Mouse (Mus musculus) forebrain, embryonic 14.5 days (tissue): ENCODE measurements around the gene Amhr2. TPM values are rescaled to one million over a fixed set of nuclear protein-coding genes. Genes with fewer than 3 reads are reported as not detected.

Source experiments
- ATAC-seq: fragments of 200-750 bp; cut with Nextera tagmentation; 2 replicates; pipeline ENCODE4 v1.8.0; 2017; ENCODE audit warnings: mild to moderate bottlenecking, moderate library complexity
- DNase-seq: peaks from one replicate; pipeline ENCODE4 v3.0.0-alpha.2; 2015; ENCODE audit warnings: low spot score
- H3K27ac ChIP-seq: fragments of 300-500 bp; sonication (generic); 2 replicates; pipeline ENCODE4 v1.5.1; 2014; ENCODE audit warnings: low read depth, mild to moderate bottlenecking, control low read depth, low read length, moderate library complexity
- H3K27me3 ChIP-seq: fragments of 300-500 bp; sonication (generic); replicated peaks from 2 replicates; pipeline ENCODE4 v1.6.1; 2014; ENCODE audit warnings: low read length, control low read depth, mixed read lengths; ENCODE audit not compliant: control insufficient read depth, insufficient read depth
- H3K36me3 ChIP-seq: fragments of 300-500 bp; sonication (generic); 2 replicates; pipeline ENCODE4 v1.6.1; 2014; ENCODE audit warnings: low read length, control low read depth; ENCODE audit not compliant: control insufficient read depth, insufficient read depth
- H3K4me1 ChIP-seq: fragments of 300-500 bp; sonication (generic); 2 replicates; pipeline ENCODE4 v1.6.1; 2014; ENCODE audit warnings: antibody characterized with exemption, low read length, control low read depth; ENCODE audit not compliant: control insufficient read depth, insufficient read depth
- H3K4me2 ChIP-seq: fragments of 300-500 bp; sonication (generic); 2 replicates; pipeline ENCODE4 v1.6.1; 2014; ENCODE audit warnings: mild to moderate bottlenecking, control low read depth, low read length
- H3K4me3 ChIP-seq: fragments of 300-500 bp; sonication (generic); 2 replicates; pipeline ENCODE4 v1.5.1; 2014; ENCODE audit warnings: low read depth, low read length, control low read depth
- H3K9ac ChIP-seq: fragments of 300-500 bp; sonication (generic); 2 replicates; pipeline ENCODE4 v1.6.1; 2014; ENCODE audit warnings: mild to moderate bottlenecking, low read length, control low read depth, moderate library complexity
- H3K9me3 ChIP-seq: fragments of 300-500 bp; sonication (generic); replicated peaks from 2 replicates; pipeline ENCODE4 v1.6.1; 2016; ENCODE audit warnings: low read length, control low read depth, mixed read lengths; ENCODE audit not compliant: control insufficient read depth
- WGBS: fragments of 180-500 bp; shearing (Covaris S2); extraction: QIAGEN DNeasy Blood & Tissue Kit; methylation state at CpG from one replicate; pipeline ENCODE4 v1.1.7; 2014; 5-methylcytosine and 5-hydroxymethylcytosine counted together
- polyA plus RNA-seq: library from polyadenylated mRNA; unstranded; fragments of >200 nt; fragmentation: Nextera tagmentation; extraction: Ambion mirVana; gene quantifications from 2 replicates; pipeline ENCODE4 v1.2.1, GENCODE M21; 2014

The Amhr2 gene
- polyA plus RNA-seq, 1 experiment from 2014 or later: 0.11 TPM

DNA sequence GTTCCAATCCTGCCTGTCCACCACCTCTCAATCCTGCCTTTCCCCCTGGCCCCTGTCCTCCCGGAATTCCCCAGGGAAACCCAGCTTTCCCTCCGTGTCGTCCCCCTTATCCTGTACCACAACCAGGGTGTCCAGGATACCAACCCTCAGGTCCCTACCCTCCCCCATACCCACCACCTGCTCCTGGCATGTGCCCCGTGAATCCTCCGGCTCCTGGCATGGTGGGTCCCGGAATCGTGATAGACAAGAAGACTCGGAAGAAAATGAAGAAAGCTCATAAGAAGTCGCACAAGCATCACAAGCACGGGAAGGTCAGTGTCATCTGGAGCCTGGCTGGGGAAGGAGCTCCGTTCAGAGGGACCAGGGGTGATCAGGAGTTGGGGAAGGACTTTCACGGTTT, 15.2 kb downstream of the Amhr2 start:
- Histone ChIP-seq H3K36me3 (0 out of 2 replicates have a peak, but pooled peaks cover 2% of the 10 kb centered on the region), H3K9me3 (no peaks in the 10 kb centered on the region), H3K4me2 (no peak overlapping the region), H3K4me3 (no peak overlapping the region), H3K27ac (no peak overlapping the region), H3K4me1 (peaks cover 2% of the 10 kb centered on the region; the same call in 1 of the 2 replicates), H3K9ac (no peak overlapping the region), H3K27me3 (no peaks in the 10 kb centered on the region)
- ATAC-seq (no peak), DNase-seq (no peak)
- WGBS: 85% methylated on average over 12 of the region's 12 CpGs

GRCm38 (mm10) chr15:102460971-102461370, 15.8 kb downstream of the Amhr2 start:
- H3K27ac ChIP-seq: no peak overlapping the region
- no peaks in the 10 kb centered on the region for H3K27me3 ChIP-seq
- ATAC-seq: no peak
- no peak overlapping the region for H3K9ac ChIP-seq
- peaks cover 2% of the 10 kb centered on the region; the same call in 1 of the 2 replicates for H3K4me1 ChIP-seq
- DNase-seq: no peak
- H3K9me3 ChIP-seq: no peaks in the 10 kb centered on the region
- H3K36me3 ChIP-seq: 0 out of 2 replicates have a peak, but pooled peaks cover 2% of the 10 kb centered on the region
- H3K4me2 ChIP-seq: no peak overlapping the region
- no peak overlapping the region for H3K4me3 ChIP-seq
- WGBS: 75% methylated on average over 4 of the region's 4 CpGs

DNA sequence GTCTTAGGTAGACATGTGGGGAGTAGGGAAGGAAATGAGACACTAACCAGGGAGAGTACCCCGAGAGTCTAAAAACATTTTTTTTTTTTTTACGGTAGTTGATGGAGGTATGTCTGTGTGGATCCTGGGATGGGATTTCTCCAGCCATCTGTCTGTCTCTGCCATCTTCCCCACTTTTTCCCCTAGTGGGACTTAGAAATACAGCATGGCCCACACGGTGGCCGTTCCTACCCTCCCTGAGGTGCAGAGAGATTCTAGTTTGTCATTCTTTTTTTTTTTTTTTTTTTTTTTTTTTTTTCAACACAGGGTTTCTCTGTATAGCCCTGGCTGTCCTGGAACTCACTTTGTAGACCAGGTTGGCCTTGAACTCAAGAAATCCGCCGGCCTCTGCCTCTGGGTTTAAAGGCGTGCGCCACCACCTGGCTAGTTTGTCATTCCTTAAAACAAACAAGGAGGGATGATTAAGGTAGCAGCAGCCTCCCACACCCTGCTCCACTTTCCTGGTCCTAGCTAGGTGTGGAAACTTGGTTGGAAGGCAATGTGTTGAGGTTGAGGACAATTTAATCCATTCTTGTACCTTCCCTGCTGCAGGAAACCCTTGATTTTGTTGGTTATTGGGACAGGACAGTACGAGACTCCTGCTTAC, 16.4 kb downstream of the Amhr2 start:
- Histone ChIP-seq H3K4me3 (no peak overlapping the region), H3K27me3 (no peaks in the 10 kb centered on the region), H3K4me2 (no peak overlapping the region), H3K4me1 (peaks cover 2% of the 10 kb centered on the region; the same call in 1 of the 2 replicates), H3K9me3 (no peaks in the 10 kb centered on the region), H3K9ac (no peak overlapping the region), H3K36me3 (0 out of 2 replicates have a peak, but pooled peaks cover 2% of the 10 kb centered on the region), H3K27ac (no peak overlapping the region)
- DNase-seq: no peak
- WGBS: 88% methylated on average over 9 of the region's 9 CpGs
- ATAC-seq: no peak

DNA sequence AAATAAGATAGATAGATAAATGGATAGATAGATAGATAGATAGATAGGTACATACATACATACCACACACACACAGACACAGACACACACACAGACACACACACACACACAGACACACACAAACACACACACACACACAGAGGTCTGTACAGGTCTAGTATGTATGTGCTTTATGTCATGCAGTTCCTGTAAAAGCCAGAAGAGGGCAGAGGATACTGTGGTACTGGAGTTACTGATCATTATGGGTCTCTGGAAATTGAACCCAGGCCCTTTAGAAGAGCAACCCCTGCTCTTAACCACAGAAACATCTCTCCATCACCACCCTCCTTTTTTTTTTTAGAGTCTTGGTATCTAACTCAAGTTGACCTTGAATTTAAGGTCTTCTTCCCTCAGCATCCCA, 18.5 kb downstream of the Amhr2 start:
- Histone ChIP-seq H3K36me3 (0 out of 2 replicates have a peak, but pooled peaks cover 2% of the 10 kb centered on the region), H3K4me3 (no peak overlapping the region), H3K9ac (no peak overlapping the region), H3K27me3 (no peaks in the 10 kb centered on the region), H3K9me3 (no peaks in the 10 kb centered on the region), H3K27ac (no peak overlapping the region), H3K4me1 (peaks cover 2% of the 10 kb centered on the region; the same call in 1 of the 2 replicates), H3K4me2 (no peak overlapping the region)
- DNase-seq (peak; percentile 34), ATAC-seq (no peak)

DNA sequence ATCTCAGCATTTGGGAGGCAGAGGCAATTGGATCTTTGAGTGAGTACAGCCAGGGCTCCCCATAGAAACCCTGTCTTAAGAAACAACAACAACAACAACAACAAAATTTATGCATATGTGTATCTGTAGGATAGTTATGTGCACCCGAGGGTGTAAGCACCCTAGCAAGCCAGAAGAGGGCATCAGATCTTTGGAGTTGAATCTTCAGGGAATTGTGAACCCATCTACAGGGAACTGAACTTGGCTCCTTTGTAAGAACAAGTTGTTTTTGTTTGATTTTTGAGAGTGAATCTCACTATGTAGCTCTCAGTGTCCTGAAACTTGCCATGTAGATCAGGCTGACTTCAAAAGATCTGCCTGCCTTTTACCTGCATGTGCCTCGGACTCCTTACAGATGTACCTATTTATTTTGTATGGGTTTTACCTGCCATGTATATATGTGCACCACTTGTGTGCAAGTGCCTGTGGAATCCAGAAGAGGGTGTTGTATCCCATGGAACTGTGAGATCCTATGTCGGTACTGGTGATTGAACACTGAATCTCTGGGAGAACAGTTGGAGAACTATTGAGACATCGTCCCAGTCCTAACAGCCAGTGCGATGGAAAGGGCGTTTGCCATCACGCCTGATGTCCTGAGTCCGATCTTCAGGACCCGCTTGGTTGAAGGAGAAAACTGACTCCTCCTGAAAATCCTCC, 23.7 kb downstream of the Amhr2 start:
- Histone ChIP-seq H3K9ac (no peak overlapping the region), H3K4me3 (no peak overlapping the region), H3K9me3 (no peaks in the 10 kb centered on the region), H3K27me3 (no peaks in the 10 kb centered on the region), H3K27ac (no peak overlapping the region), H3K4me2 (no peak overlapping the region), H3K4me1 (peaks cover 14% of the 10 kb centered on the region), H3K36me3 (peaks cover 3% of the 10 kb centered on the region)
- no peak for ATAC-seq
- DNase-seq: no peak
- 95% methylated on average over 9 of the region's 9 CpGs for WGBS

DNA sequence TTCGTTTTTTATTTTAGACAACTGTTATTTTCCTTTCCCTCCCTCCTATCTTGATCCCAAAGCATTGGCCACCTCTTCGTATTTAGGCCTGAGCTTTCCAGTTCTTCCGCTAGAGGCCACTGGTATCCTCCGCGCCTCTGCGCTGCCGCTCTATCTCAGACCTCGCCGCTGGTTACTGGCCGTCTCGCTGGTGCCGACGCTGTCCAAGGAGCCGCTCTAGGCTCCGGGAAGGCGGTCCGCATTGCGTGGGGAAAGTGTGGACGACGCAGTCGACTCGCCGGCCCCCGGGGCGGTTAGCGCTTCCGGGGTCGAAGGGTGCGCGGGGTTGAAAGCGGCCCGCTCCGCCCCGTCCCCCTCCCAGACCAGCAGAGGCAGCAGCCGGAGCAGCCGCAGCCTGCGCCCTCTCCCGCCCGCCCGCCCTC, 25.0 kb downstream of the Amhr2 start, which contains the start of gene Pcbp2:
Gene Pcbp2, plus strand, starts transcription at position 357 of the 422 bp plus-strand sequence.
- H3K4me1 ChIP-seq: peaks cover 14% of the 10 kb centered on the region
- no peaks in the 10 kb centered on the region for H3K27me3 ChIP-seq
- peak; percentile 99 for DNase-seq
- peak within 1 kb of the TSS; percentile 71 for H3K4me2 ChIP-seq
- under 1% methylated on average over 34 of the region's 40 CpGs for WGBS
- H3K9ac ChIP-seq: peak within 1 kb of the TSS; percentile 94
- no peaks in the 10 kb centered on the region for H3K9me3 ChIP-seq
- peak; percentile 99 for ATAC-seq
- H3K36me3 ChIP-seq: peaks cover 17% of the 10 kb centered on the region
- peak within 1 kb of the TSS; percentile 96 for H3K27ac ChIP-seq
- H3K4me3 ChIP-seq: peak within 1 kb of the TSS; percentile 83

- ATAC-seq: peak; percentile 72
- Histone ChIP-seq H3K27me3 (no peaks in the 10 kb centered on the region), H3K9me3 (no peaks in the 10 kb centered on the region), H3K4me3 (peak overlapping the region; percentile 83), H3K4me2 (peak overlapping the region; percentile 71), H3K4me1 (peaks cover 14% of the 10 kb centered on the region), H3K27ac (peak overlapping the region; percentile 96), H3K36me3 (peaks cover 22% of the 10 kb centered on the region), H3K9ac (peak overlapping the region; percentile 94)
- DNase-seq: peak; percentile 84
- 1% methylated on average over 34 of the region's 67 CpGs for WGBS
Observed at GRCm38 (mm10) chr15:102470605-102471294, 25.6 kb downstream of the Amhr2 start.

DNA sequence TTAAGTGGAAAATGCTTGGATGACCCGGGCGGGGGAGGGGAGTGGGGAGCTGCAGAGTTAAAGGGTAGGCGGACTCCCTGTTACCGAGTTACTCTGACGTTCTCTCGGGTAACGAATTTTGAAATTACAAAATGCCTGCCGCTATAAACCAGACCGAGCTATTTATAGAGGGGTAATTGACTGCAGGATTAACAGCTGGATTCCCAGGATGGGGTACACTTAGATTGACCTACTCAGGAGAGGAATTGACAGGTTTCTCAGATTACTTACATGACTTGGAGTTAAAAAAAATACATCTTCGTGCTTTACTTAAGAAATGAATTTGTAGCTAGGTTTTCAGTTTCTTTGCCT, 26.1 kb downstream of the Amhr2 start:
- Histone ChIP-seq H3K27me3 (no peaks in the 10 kb centered on the region), H3K4me1 (peaks cover 14% of the 10 kb centered on the region), H3K9me3 (no peaks in the 10 kb centered on the region), H3K4me3 (peak overlapping the region; percentile 83), H3K9ac (peak overlapping the region; percentile 94), H3K27ac (peak overlapping the region; percentile 96), H3K36me3 (peaks cover 27% of the 10 kb centered on the region), H3K4me2 (peak overlapping the region; percentile 71)
- under 1% methylated on average over 10 of the region's 10 CpGs for whole genome bisulfite sequencing
- DNase-seq (no peak), ATAC-seq (no peak)
